8 mouse cellular contexts compared by ENCODE assay signal in genomic region chr14:16574925-16575721, GRCm38 (mm10).
DNase-seq lines count a peak whose midpoint lies in the region; ATAC-seq lines count a peak whose summit lies in the region.

No protein-coding gene starts in this region.

- WGBS in hindbrain, embryonic 14.5 days: under 1% methylated on average over 52 of the region's 52 CpGs

- H3K27me3 ChIP-seq in hindbrain, embryonic 14.5 days (ENCODE audit: control insufficient read depth, insufficient read depth, low read length): peaks cover 13% of the 10 kb centered on the region

- H3K36me3 ChIP-seq in hindbrain, embryonic 14.5 days (replicated peaks; ENCODE audit: control insufficient read depth, insufficient read depth): no peaks in the 10 kb centered on the region

- H3K4me2 ChIP-seq in hindbrain, embryonic 14.5 days (replicated peaks): peak overlapping the region; percentile 98

- H3K4me3 ChIP-seq in hindbrain, embryonic 14.5 days (replicated peaks; ENCODE audit: low read length): peak overlapping the region; percentile 67

- ATAC-seq in hindbrain, embryonic 14.5 days (ENCODE audit: low FRiP score): peak; percentile 90
- ATAC-seq in erythroid progenitor cell, adult 5-6 weeks (replicated peaks; ENCODE audit: low FRiP score, poor library complexity, severe bottlenecking): no peak

- peak overlapping the region; percentile 77 for H3K27ac ChIP-seq in hindbrain, embryonic 14.5 days

- H3K4me1 ChIP-seq in hindbrain, embryonic 14.5 days (replicated peaks; ENCODE audit: control insufficient read depth, insufficient read depth, low read length): peaks cover 4% of the 10 kb centered on the region; the same call in 1 of the 2 replicates

- peak; percentile 88 for DNase-seq in adrenal gland, postnatal 10 days
- DNase-seq in embryo, embryonic 10 days (ENCODE audit: low spot score): peak; percentile 93
- DNase-seq in gastrocnemius, adult 8-10 months (ENCODE audit: low spot score in 2 of 2): peak; percentile 74 to 78
- peak; percentile 84 for DNase-seq in hindbrain, embryonic 14.5 days (ENCODE audit: low spot score)
- DNase-seq in layer of hippocampus, postnatal 36 days: peak; percentile 68 to 70
- DNase-seq in lung, postnatal 10 days: peak; percentile 83
- peak; percentile 76 for DNase-seq in retina, adult 2 months (ENCODE audit: low read depth, low spot score)

- H3K9me3 ChIP-seq in hindbrain, embryonic 14.5 days (ENCODE audit: control insufficient read depth, low read length): no peaks in the 10 kb centered on the region

- peak overlapping the region; percentile 70 for H3K9ac ChIP-seq in hindbrain, embryonic 14.5 days
